Mouse (Mus musculus) erythroblast, embryonic 14.5 days (primary cell): ENCODE data around the gene Stard3. TPM values are rescaled to one million over a fixed set of nuclear protein-coding genes. Genes with fewer than 3 reads are reported as not detected.

Experiments used
- H3K27me3 ChIP-seq: 2 replicates; pipeline ENCODE4 v1.6.1; 2012; ENCODE audit warnings: inconsistent platforms; ENCODE audit not compliant: control insufficient read depth
- H3K36me3 ChIP-seq: 2 replicates; pipeline ENCODE4 v1.6.1; 2012; ENCODE audit warnings: mild to moderate bottlenecking, inconsistent platforms; ENCODE audit not compliant: control insufficient read depth
- H3K4me1 ChIP-seq: 2 replicates; pipeline ENCODE4 v1.6.1; 2012; ENCODE audit warnings: inconsistent platforms; ENCODE audit not compliant: control insufficient read depth
- H3K4me3 ChIP-seq: replicated peaks from 2 replicates; pipeline ENCODE3; 2012; ENCODE audit warnings: moderate library complexity, mild to moderate bottlenecking, inconsistent platforms
- H3K9me3 ChIP-seq: 2 replicates; pipeline ENCODE4 v1.6.1; 2012; ENCODE audit warnings: low read length, inconsistent platforms, mixed read lengths; ENCODE audit not compliant: control insufficient read depth
- GATA1 ChIP-seq: IDR thresholded peaks from 2 replicates; pipeline ENCODE4 v1.6.1; 2012; ENCODE audit warnings: low read length, inconsistent platforms, mixed read lengths
- TAL1 ChIP-seq: IDR thresholded peaks from 3 replicates; pipeline ENCODE4 v1.6.1; 2012; ENCODE audit warnings: low read length, inconsistent platforms, mixed read lengths
- polyA plus RNA-seq: library from polyadenylated mRNA; stranded (reverse); fragments of >175 nt; gene quantifications from 2 replicates; pipeline ENCODE4 v1.2.3, GENCODE M21; 2012

The Stard3 gene
- polyA plus RNA-seq, 1 experiment = 1.2 TPM

DNA sequence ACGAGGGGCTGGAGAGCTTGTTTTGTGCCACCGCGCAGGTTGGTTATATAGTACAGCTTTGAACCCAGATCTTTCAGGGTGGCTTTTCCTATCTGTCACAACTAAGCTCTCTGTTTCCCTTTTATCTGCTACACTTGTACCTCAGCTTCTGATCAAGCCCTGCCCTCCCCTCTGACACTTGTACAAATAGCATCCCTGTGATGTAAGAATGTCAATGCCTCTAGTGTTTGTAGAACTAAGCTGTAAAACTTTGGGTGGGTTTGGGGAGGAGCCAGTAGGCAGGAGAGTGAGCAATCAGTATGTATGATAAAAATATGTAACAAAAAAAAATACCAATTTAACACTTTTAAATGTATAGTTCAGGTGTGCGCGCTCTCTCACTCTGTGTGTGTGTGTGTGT, 6.2 kb downstream of the Stard3 start:
- no peaks in the 10 kb centered on the region for H3K9me3 ChIP-seq
- H3K4me1 ChIP-seq = peaks cover 20% of the 10 kb centered on the region
- TF ChIP-seq TAL1 (no peak), GATA1 (no peak)
- no peaks in the 10 kb centered on the region for H3K27me3 ChIP-seq
- no peaks in the 10 kb centered on the region; the same call in 1 of the 2 replicates for H3K36me3 ChIP-seq
- H3K4me3 ChIP-seq = no peak overlapping the region

DNA sequence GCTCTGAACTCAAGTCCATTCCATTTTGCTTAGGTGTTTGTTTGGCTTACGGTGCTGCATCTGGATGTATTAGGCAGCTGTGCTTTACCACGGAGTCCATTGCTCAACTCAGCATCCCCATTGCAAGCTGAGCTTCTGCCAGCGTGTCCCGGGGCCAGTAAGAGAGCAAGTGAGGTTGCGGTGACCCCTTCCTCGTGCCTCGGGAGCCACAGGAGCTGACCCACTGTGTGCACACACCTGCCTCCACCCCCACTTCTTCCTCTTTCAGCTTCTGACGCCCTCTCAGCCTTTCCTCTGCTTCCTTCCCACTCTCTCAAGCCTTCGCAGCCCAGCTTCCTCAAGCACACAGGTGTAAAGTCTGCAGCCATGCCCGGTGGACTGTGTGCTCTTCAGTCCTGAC, 8.1 kb downstream of the Stard3 start:
- no peak for TF ChIP-seq GATA1
- no peak for TF ChIP-seq TAL1
- Histone ChIP-seq H3K27me3 (no peaks in the 10 kb centered on the region), H3K4me1 (peaks cover 8% of the 10 kb centered on the region), H3K36me3 (no peaks in the 10 kb centered on the region; the same call in 1 of the 2 replicates), H3K4me3 (no peak overlapping the region), H3K9me3 (no peaks in the 10 kb centered on the region)

DNA sequence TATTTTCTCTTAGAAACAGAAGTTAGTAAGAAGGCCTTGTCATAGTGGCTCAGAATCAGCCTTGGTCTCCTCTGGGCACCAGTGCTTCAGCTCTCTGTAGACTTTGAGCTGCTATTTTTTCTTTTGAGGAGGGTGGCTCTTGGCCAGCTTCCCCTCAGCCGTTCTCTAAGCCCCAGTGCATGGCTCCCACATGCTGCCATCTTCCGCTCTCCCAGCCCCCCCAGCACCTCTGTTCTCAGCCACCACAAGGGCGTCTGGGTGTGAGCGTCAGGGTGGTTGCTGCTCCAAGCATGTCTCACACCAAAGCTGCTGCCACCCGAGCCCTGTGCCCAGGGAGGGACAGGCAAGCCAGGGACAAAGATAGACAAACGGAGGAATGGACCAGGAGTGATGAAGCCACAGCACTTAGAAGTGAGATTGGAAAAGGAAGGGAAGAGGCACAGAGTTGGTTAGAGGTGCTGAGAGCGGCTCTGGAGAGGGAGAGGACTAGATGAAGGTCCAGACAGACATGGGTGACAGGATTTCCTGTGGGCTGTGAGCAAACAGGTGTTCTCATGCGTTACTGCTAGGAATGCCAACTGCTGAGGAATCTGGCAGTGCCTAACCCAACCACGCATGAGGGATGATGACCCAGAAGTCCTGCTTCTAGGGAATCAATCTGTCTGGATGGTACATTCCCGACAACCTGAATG, 9.1 kb downstream of the Stard3 start:
- TF ChIP-seq GATA1 = no peak
- no peak for TF ChIP-seq TAL1
- Histone ChIP-seq H3K27me3 (no peaks in the 10 kb centered on the region), H3K36me3 (no peaks in the 10 kb centered on the region; the same call in 1 of the 2 replicates), H3K4me3 (no peak overlapping the region), H3K4me1 (no peaks in the 10 kb centered on the region; the same call in 1 of the 2 replicates), H3K9me3 (no peaks in the 10 kb centered on the region)

DNA sequence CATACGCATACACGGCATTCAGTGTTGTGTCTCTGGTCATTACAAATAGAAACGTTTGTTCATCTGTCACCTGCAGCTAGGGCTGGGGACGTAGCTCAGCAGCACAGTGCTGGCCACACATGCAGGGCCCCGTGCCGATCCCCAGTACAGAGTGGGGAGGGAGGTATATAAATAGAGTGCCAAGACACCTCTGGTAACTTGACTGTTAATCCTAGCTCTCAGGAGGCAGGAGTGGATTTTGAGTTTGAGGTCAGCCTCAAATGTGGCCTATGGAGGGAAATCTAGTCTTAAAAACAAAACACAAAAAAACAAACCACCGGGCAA, 9.7 kb downstream of the Stard3 start:
- TF ChIP-seq TAL1 = no peak
- no peak for TF ChIP-seq GATA1
- H3K4me3 ChIP-seq = no peak overlapping the region

DNA sequence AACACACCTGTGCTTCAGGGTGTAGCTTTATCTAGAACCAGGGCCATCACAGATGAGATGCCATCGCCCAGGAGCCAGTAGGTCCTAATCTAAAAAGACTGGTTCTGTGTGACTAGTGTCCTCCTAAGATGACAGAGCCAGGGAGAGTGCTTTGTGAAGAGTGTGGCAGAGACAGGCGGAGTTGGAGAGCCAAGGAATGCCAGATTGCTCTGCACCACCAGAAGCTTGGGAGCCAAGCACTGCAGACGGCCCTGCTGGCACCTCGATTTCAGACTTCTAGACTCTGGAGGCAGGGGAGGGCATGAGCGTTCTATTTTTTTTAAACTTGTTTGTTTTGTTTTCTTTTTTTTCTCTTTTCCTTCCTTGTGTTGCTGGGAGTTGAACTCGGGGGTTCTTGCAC, 11.2 kb downstream of the Stard3 start:
- Histone ChIP-seq H3K9me3 (no peaks in the 10 kb centered on the region), H3K27me3 (no peaks in the 10 kb centered on the region), H3K4me3 (no peak overlapping the region), H3K36me3 (peaks cover 7% of the 10 kb centered on the region), H3K4me1 (no peaks in the 10 kb centered on the region; the same call in 1 of the 2 replicates)
- TF ChIP-seq GATA1 = no peak
- TF ChIP-seq TAL1 = no peak

More for the DNA sequence above, 9.7 kb downstream of the Stard3 start:
- Histone ChIP-seq H3K4me1 (no peaks in the 10 kb centered on the region; the same call in 1 of the 2 replicates), H3K9me3 (no peaks in the 10 kb centered on the region), H3K36me3 (no peaks in the 10 kb centered on the region; the same call in 1 of the 2 replicates), H3K27me3 (no peaks in the 10 kb centered on the region)

DNA sequence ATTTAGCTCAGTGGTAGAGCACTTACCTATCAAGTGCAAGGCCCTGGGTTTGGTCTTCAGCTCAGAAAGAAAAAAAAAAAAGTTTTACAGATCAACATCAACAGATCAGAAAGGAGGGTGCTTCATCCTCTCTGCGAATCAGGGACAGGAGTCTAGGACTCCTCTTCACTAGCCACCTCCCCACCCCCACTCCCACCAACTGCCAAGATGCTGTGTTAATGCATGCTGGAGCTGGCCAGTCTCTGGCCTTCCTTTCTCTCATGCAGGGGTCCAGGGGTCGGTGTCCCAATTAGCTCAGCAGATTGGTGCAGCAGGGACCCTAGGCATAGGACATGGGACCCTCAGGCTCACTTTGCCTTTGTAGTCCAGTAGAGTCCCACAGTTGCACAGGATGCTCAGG, 12.4 kb downstream of the Stard3 start:
- no peak for TF ChIP-seq TAL1
- no peak for TF ChIP-seq GATA1
- peaks cover 20% of the 10 kb centered on the region for H3K36me3 ChIP-seq

DNA sequence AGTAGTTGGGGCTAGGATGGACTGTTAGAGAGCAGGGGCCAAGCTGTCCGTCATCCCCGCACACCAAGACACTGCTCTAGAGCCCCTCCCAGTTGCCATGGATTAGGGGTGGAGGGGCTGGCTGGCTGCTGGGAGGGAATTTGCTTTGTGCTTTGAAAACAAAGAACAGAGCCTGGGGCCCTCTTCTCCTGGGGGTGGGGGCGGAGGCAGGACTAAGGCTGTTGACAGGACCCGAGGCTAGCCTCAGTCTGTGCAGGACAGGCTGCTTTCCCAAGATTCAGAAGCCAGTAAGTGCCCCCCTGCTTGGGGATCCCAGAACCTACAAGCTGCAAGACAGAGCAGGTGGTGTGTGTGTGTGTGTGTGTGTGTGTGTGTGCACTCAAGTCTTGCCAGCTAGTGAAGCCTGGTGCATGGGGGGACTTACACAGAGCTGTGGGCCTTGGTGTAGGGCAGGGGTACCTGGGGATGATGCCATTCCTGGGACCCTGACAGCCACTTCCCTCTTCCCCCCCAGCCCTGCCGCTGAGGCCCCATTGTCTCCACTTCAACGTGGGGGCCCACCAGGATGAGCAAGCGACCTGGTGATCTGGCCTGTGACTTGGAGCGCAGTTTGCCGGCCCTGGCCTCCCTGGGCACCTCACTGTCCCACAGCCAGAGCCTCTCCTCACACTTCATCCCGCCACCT, 13.5 kb downstream of the Stard3 start:
- Histone ChIP-seq H3K27me3 (no peaks in the 10 kb centered on the region), H3K36me3 (peaks cover 31% of the 10 kb centered on the region), H3K4me3 (no peak overlapping the region), H3K4me1 (no peaks in the 10 kb centered on the region; the same call in 1 of the 2 replicates), H3K9me3 (no peaks in the 10 kb centered on the region)
- TF ChIP-seq GATA1 (no peak), TAL1 (no peak)

More for the DNA sequence above, 12.4 kb downstream of the Stard3 start:
- no peaks in the 10 kb centered on the region for H3K9me3 ChIP-seq
- no peak overlapping the region for H3K4me3 ChIP-seq
- no peaks in the 10 kb centered on the region; the same call in 1 of the 2 replicates for H3K4me1 ChIP-seq
- no peaks in the 10 kb centered on the region for H3K27me3 ChIP-seq

DNA sequence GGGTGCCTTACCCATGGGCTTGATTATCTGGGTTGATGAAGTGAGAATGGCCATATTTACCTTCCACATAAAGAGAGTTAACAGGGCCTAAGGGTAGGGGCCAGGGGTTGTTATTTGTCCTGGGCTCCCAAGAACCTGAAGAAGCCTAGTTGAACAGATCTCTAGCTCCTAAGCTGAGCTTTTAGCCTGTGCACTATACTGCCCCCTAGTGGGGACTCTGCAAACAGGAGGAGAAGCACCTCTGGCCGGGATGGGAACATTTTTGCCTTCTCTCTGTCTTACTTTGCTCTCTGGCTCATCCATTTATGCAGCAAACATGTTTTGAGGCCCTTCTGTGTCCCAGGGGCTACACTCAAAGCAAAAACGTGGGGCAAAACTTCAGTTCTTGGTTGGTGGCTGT, 14.2 kb downstream of the Stard3 start:
- no peak overlapping the region for H3K4me3 ChIP-seq
- peaks cover 38% of the 10 kb centered on the region for H3K36me3 ChIP-seq
- H3K9me3 ChIP-seq = no peaks in the 10 kb centered on the region
- H3K27me3 ChIP-seq = no peaks in the 10 kb centered on the region
- no peak for TF ChIP-seq GATA1
- no peaks in the 10 kb centered on the region; the same call in 1 of the 2 replicates for H3K4me1 ChIP-seq

DNA sequence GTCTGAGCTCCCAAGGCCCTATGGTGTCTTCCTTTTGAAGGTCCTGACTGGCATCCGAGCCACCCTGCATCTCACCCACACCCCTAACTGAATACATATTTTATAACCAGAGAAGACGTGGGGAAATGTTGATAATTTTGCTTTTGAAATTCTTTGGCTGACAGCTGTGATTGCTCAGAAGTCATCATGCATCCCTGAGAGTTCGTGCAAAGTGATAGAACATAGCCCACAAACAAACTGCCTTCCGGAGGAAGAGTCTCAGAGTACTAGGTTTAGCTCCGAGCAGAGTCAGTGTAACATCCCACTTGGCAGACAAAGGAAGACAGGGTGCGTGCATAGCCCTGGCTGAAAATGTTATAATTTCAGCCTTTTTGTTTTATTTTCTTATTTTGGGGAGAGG, 15.1 kb downstream of the Stard3 start:
- TF ChIP-seq GATA1 = no peak
- TF ChIP-seq TAL1 = no peak
- H3K36me3 ChIP-seq = peaks cover 46% of the 10 kb centered on the region

DNA sequence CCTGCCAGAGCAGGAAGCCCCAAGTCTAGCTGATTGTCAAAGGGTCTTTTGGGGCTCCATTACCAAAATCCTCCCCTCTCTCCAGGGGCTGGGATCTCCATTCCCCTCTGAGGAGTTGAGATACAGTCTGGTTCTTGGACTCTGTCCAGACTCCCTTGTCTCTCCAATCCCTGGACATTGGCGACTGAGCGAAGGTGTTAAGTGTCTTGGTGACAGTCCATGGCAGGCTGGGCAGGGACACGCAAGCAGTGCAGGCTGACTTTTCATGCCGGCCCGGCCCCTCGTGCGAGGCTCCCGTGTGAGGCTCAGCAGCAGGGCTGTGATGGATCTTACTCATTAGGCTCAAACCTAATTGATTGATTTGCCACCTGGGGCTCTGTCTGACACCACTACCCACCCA, 16.1 kb downstream of the Stard3 start:
- H3K9me3 ChIP-seq = no peaks in the 10 kb centered on the region
- TF ChIP-seq GATA1 = no peak
- no peak for TF ChIP-seq TAL1
- H3K4me3 ChIP-seq = no peak overlapping the region
- no peaks in the 10 kb centered on the region for H3K27me3 ChIP-seq
- no peaks in the 10 kb centered on the region; the same call in 1 of the 2 replicates for H3K4me1 ChIP-seq
- H3K36me3 ChIP-seq = peaks cover 56% of the 10 kb centered on the region

More for the DNA sequence above, 15.1 kb downstream of the Stard3 start:
- Histone ChIP-seq H3K9me3 (no peaks in the 10 kb centered on the region), H3K27me3 (no peaks in the 10 kb centered on the region), H3K4me3 (no peak overlapping the region), H3K4me1 (no peaks in the 10 kb centered on the region; the same call in 1 of the 2 replicates)
